In the genomic region with DNA sequence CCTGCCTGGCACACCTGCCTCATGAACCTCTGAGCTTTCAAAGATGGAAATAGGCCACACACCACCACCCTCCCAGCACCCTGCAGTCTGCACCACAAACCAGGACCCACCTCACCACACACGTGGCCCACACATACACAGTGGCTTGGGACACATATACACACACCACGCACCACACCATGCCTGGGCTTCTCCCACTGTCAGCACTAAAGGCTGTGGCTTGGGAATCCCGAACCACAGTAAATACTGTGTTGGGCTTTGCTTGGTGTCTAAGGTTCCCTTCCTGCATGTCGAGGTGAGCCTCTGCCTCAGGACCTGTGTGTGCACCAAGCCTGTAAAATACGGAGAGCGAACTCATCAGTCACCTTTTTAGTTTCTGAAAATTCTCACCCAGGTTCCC, we compare ENCODE assay signal across 15 mouse cellular contexts.
DNase-seq lines count a peak whose midpoint lies in the region; ATAC-seq and TF ChIP-seq lines count a peak whose summit lies in the region.
"Had no signal": no experiment of that assay in that cellular context is flagged by ENCODE, and none has a peak within 500 bp of the region (broad histone marks: within the 10 kb centered on the region; RNA-seq: fewer than 3 reads in every experiment).

No protein-coding gene starts in this region.

- WGBS in kidney, embryonic 16.5 days, result 9% methylated on average over 6 of the region's 6 CpGs
- 9% methylated on average over 6 of the region's 6 CpGs for WGBS in embryonic facial prominence, embryonic 12.5 days

- H3K36me3 ChIP-seq in kidney, embryonic 16.5 days (ENCODE audit: insufficient read depth, low read length), result no peaks in the 10 kb centered on the region
- H3K36me3 ChIP-seq in E14TG2a.4 (ENCODE audit: insufficient read depth, low read length), result no peaks in the 10 kb centered on the region
- no peaks in the 10 kb centered on the region for H3K36me3 ChIP-seq in embryonic facial prominence, embryonic 12.5 days

- no peak overlapping the region for H3K9ac ChIP-seq in kidney, embryonic 16.5 days (replicated peaks; ENCODE audit: low read length)
- H3K9ac ChIP-seq in embryonic facial prominence, embryonic 12.5 days, result no peak overlapping the region

- H3K27me3 ChIP-seq in kidney, embryonic 16.5 days (ENCODE audit: insufficient read depth, low read length), result peaks cover 47% of the 10 kb centered on the region
- peaks cover 69% of the 10 kb centered on the region for H3K27me3 ChIP-seq in E14TG2a.4 (ENCODE audit: insufficient read depth, low read length)
- peaks cover 45% of the 10 kb centered on the region for H3K27me3 ChIP-seq in embryonic facial prominence, embryonic 12.5 days

- intact Hi-C loops in left cerebral cortex, postnatal 36 days (cut with DNase I), result no loop called here

- DNase-seq in kidney, postnatal 25 days, result no peak
- DNase-seq in ES-CJ7 (ENCODE audit: low read depth, low spot score) (peak; percentile 42), adipocyte (ENCODE audit: low spot score) (no peak)
- DNase-seq in left cerebral cortex, postnatal 36 days (ENCODE audit: low spot score in 2 of 2), result no peak
- DNase-seq: cerebellum, adult 11 months; gastrocnemius, postnatal 10 days; lung, postnatal 14 days; right cerebral cortex, postnatal 14 days; thymus, postnatal 4 days had no signal

- H3K9me3 ChIP-seq in kidney, embryonic 16.5 days (ENCODE audit: low read length), result no peaks in the 10 kb centered on the region
- H3K9me3 ChIP-seq in E14TG2a.4 (ENCODE audit: low read length), result peaks cover 13% of the 10 kb centered on the region
- no peaks in the 10 kb centered on the region for H3K9me3 ChIP-seq in embryonic facial prominence, embryonic 12.5 days

- no peak overlapping the region for H3K27ac ChIP-seq in kidney, embryonic 16.5 days (ENCODE audit: low read length)
- H3K27ac ChIP-seq in embryonic facial prominence, embryonic 12.5 days, result no peak overlapping the region
- H3K27ac ChIP-seq: left cerebral cortex, adult 2 months had no signal

- peak; percentile 42; the same call in 1 of the 2 replicates for ATAC-seq in kidney, embryonic 16.5 days (ENCODE audit: low FRiP score, low TSS enrichment)
- ATAC-seq in embryonic facial prominence, embryonic 12.5 days (ENCODE audit: insufficient number of reproducible peaks, insufficient read depth, low FRiP score, low TSS enrichment), result peak; percentile 57; the same call in 1 of the 2 replicates
- ATAC-seq: intestine, embryonic 16.5 days had no signal

- TF ChIP-seq CTCF in E14TG2a.4 (conservative IDR thresholded peaks at IDR 0.05; ENCODE audit: low read length), result no peak

- H3K4me1 ChIP-seq in kidney, embryonic 16.5 days (ENCODE audit: insufficient read depth, low read length), result no peaks in the 10 kb centered on the region
- H3K4me1 ChIP-seq in E14TG2a.4 (replicated peaks; ENCODE audit: low read depth, low read length), result peaks cover 46% of the 10 kb centered on the region
- no peaks in the 10 kb centered on the region for H3K4me1 ChIP-seq in embryonic facial prominence, embryonic 12.5 days

- H3K4me2 ChIP-seq in kidney, embryonic 16.5 days (replicated peaks; ENCODE audit: low read depth, low read length), result no peak overlapping the region
- H3K4me2 ChIP-seq in embryonic facial prominence, embryonic 12.5 days (replicated peaks), result no peak overlapping the region
- H3K4me2 ChIP-seq: liver, embryonic 11.5 days had no signal

- no peak overlapping the region for H3K4me3 ChIP-seq in kidney, embryonic 16.5 days (ENCODE audit: low read length)
- peak overlapping the region; percentile 13; the same call in 1 of the 2 replicates for H3K4me3 ChIP-seq in E14TG2a.4 (replicated peaks; ENCODE audit: low read length)
- H3K4me3 ChIP-seq in embryonic facial prominence, embryonic 12.5 days, result no peak overlapping the region
- H3K4me3 ChIP-seq: left cerebral cortex, adult 2 months had no signal
